Mouse (Mus musculus): ENCODE results near the gene Tmprss2. TPM values are rescaled to one million over a fixed set of nuclear protein-coding genes. Genes with fewer than 3 reads are reported as not detected.

The Tmprss2 gene
- total RNA-seq, 2 experiments from 2014 or later: not detected

Other genes starting within 250 kb of the Tmprss2 start
- under 1 TPM; 0.11 to 0.45 TPM for gene Mx1, start 148.3 kb downstream of the Tmprss2 start, total RNA-seq (2021)
- gene Fam3b, start 96.4 kb downstream of the Tmprss2 start, total RNA-seq (2021): not detected
- not detected for gene Ripk4, start 152.6 kb upstream of the Tmprss2 start, total RNA-seq (2021)
- gene Prdm15, start 240.7 kb upstream of the Tmprss2 start, total RNA-seq (2021): 1 to 10 TPM; 3.7 to 5.9 TPM